Mouse (Mus musculus) hindlimb bud, embryonic 11.5 days (tissue): ENCODE measurements at regions not wholly inside any gene's neighbourhood (a gene's known extent, or its start where the extent isn't known, plus 50 kb on each side); places are given as distances from the start of the nearest gene placed in this dataset.

Experiments
- DNase-seq: peaks from one replicate; pipeline ENCODE4 v3.0.0-alpha.2; 2012; ENCODE audit warnings: low read depth, low spot score; ENCODE audit errors: extremely low spot score

DNA sequence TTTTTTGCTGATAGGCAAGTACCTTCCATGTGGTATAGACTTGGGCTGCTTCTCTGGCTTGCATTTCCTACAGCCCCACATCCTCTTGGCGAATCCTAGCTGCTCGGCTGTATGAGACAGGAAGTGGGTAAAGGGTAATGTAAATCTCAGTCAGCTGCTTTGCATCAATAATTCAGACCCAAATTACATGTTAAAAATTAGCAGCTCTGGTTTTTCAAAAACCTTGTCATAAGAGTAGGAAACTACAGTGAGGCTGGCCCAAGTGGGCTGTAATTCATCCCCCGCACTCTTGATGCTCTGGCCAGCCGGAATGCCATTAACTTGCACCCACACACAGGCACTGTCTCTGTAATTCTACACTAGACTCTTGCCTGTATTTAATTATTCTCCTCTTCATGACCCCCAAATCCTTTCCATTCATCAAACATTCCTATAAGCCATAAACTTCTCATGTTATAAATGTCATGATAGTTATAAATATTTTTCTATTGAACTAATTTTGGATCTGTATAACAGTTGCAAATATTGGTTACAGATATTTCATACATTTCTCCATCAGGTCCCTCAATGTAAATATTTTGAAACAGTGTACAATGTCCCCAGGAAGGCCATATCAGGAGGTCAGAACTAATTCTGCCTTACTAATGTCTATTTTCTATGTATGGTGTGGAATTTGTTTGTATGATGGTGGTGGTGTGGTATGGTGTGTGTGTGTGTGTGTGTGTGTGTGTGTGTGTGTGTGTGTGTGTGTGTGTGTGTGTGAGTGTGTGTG is 261.0 kb upstream of the Cxadr start:
- no peak for DNase-seq

DNA sequence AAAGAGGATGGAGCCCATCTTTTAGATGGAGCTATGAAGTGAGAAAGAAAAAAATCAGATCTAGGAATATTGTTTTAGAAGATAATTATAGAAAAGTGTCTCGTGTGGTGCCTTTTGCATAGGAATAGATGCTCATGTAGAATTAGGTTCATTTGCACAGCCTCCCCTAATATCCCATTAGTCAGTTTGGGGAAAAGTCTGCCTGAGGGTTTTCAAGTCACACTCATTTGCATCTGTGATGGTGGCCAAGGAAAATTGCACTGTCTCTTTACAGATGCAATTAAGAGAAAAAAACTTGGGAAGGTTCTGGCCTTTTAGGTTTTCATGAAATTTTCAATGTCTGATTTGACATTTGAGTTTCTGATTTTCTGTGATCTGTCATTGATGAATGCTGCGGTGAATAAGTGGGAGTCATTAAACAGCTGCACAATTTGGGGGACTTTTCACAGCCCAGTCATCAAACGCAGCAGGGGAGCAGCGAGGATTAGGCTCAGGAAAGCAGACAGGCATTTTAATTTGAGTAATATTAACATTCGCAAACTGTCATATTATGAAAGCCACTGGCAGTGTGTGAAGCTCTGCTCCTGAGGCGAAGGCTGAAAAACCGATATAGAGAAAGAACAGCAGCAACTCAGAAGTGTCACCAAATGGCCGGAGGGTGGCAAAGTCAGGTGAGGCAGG is 281.5 kb upstream of the Cxadr start:
- no peak for DNase-seq

DNA sequence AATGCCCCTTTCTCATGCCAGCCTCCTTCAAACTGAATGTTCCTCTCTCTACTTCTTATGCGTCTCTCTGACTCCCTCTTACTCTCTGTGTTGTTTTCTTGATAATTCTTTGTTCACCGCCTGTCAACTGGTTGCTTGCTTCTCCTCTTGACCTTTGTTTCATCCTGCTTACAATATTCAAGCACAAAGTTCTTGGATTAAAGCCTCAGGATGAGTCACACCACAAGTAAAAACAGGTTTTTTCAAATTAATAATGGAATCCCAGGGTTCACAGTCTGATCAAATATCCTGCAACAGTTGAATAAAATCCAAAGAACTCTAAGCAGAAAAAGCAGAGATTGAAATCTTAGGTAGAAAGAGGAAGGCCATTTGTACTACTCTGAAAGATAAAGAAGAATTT is 285.9 kb upstream of the Cxadr start:
- DNase-seq, result no peak

DNA sequence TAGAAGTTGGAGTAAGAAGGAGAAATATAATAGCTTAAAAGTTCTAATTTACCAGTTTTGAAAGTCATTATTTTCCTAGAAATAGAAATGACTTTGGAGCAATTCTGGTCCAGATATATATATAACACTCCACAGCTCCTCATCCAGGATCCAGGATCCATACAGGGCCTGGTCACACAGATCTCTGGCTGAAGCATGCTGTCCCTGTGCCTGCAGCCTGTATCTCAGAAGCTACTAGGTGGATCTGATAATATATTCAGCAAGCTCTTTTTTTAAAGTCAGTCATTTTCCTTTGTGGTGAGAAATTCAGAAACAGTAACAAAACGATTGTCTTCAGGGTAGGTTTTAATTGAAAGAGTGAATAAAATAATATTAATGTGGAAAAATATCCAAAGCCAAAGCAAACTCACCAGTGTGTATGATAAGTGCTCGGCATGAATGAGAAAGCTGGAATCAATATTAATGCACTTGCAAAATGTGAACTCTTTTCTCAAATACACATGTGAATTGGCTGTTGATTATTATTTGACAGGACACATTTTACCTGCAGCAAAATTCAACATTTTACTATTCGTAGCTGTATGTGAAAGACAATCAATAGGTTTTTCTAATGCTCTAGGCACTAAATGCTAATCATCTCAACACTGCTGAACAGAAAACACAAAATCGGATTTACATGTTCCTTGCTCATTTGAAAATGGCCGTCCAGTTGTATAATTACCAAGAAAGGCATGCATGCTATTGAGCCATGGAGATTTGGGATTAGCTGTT is 288.1 kb upstream of the Cxadr start:
- no peak for DNase-seq

DNA sequence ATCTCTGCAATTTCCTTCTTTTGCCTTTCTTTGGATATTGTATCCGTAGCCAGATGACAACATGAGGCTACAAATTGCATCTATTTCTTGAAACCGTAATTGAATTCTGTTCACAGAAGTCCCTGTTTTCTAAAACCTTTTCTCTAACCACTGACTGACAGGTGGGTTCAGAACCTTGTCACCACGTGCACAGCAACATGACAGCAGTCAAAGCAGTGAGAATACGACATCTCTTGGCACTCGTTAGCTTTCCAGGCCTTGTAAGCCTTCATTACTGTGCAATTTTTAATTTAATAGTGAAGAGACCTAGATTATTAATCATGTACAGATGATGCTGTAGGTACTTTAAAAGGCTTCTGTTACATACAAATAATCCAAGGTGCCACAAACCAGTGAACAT is 297.3 kb upstream of the Cxadr start:
- no peak for DNase-seq

DNA sequence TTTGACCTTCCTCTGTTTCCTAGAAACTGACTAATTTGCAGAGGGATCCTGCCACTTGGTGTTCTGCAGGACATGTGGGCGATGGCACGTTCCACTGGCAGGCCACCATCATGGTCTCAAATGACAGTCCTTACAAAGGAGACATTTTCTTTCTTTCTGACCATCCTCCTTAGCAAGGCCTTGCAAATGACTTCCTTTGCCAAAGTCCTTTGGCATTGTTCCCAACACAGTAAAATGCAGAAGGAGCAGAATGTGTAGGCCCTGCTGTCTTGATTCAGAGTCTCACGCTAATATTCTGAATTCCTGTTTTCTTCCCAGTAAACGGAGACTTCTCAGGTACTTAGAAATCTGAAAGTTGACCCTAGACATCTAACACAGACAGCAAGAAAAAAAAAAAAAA is 308.3 kb upstream of the Cxadr start:
- no peak for DNase-seq

DNA sequence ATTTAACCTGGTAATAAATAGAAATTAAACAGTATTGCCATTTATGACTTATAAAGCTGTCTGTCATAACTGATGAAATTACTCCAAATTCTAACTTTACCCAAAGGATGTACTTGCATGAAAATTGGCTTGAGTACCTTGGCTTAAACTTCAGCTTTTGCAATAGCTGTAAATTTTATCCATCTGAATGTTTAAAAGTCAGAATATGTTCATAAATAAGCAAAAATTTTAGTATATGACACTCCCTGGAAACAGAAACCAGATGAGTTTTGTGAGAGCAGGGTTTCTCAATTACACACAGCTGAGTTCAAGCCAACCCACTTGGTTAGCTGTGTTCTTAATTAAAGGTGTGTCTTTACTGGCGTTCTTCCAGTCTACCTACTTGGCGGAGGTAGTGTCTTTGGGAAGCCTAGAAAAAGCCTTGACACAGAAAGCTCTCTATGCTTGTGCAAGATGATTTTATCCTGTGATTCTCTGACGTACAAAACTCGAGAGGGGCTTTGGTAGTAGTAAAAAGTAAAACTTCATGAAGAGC is 311.4 kb upstream of the Cxadr start:
- no peak for DNase-seq

DNA sequence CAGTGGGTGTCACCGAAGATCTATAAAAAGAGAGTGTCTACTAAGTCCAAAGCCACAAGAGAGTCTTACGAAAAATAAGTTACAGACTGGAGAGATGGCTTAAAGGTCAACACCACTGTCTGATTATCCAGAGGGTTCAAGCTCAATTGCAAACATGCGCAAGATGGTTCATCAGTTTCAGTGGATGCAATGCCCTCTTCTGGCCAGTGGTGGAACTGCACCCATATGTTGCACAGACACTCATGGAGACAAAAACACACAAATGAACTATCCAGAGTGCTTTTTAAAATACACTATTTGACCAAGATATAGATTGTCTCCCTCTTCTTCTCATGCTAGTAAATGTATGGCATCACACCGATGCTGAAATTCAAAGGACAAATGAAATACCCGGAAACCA is 312.1 kb upstream of the Cxadr start:
- DNase-seq, result no peak

DNA sequence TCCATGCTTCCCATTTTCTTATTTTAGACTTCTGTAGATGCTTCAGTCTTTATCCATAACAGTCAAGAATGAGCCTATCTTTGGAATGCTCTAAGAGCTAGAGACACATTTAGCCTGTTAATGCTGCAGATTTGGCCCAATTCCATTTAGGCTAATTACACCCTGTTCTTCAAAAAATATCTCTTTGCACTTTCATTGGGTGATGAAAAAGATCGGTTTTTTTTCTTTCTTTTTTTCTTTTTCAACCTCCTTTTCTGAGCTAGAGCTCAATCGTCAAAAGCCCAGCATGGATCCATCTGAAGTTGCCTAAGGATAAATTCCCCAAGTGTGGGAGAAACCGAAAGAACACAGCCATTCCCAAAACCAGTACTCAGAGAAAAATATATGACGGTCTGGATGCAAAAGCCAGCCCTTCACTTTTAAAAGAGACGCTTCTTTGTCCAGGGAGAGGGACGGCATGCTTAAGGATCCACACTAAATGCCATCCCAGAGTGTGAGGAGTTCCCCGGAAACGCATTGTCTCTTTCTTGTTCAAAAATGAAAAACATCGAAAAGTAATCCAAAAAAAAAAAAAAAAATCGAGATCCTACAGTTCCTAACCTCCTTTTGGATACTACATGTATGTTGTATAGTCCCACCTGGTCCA is 314.3 kb upstream of the Cxadr start:
- no peak for DNase-seq

DNA sequence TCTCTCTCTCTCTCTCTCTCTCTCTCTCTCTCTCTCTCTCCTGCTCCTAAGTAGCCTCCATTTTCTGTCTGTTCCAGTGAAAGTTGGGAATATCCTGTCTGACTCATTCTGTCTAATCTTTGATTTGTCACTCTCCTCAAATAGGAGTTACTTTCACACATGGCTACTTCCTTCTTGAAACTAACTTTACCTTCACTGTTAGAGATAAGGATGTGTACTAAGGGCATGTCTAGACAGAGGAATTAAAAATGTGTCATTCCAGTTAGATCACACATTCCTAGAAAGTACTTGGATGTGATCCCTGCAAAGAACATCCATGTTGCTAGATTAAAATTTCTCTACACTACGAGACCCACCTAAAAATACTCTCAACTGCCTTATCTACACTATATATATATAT is 346.9 kb upstream of the Gm11146 start:
- DNase-seq, result no peak

DNA sequence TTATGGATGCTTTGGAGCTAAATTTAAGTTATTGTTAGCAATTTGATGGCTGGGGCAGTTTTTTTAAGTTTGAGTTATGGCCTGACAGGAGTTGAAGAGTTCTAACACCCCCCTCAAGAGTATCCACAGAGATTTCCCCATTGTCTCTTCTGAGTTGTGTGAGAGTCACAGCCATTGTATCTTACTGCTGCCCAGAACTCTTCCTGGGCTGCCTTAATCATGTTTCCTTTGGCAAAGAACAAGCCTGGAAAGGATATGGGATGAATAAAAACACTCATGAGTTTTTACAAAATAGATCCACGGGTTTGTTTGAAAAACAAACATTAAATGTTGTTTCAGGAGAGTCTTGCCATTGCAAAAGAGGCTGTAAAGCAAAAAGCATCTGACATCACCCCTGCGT is 343.5 kb upstream of the Gm11146 start:
- DNase-seq, result no peak

DNA sequence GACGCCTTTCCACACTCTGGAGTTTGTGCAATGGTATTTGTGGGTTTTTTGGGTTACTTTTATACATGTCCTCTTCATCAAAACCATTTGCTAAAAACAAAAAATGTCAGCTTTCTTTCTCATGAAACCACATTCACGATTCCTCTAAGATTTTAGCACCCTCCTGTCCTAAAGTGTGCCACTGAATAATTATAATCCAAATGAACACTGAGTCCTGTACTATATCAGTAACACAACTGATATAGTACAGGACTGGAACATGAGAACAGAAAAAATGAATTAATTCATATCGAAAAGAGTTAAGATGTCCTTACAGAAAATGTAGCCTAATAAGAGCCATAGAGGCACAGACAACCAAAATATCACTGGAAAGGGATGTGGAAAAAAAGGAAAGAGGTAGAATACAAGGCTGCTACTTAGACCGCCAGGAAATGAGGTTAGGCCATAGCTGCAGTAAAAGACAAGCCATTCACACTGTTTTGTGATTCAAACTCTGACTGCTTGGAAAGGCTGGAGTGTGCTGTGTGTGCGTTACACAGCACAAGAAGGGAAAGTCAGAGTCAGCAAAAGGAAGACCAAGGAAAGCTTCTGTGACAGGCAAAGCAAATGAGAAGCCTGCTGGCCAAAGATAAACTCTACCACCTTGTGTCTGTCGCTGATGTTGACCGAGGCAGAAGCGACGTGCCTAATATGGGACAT is 329.3 kb upstream of the Gm11146 start:
- no peak for DNase-seq

DNA sequence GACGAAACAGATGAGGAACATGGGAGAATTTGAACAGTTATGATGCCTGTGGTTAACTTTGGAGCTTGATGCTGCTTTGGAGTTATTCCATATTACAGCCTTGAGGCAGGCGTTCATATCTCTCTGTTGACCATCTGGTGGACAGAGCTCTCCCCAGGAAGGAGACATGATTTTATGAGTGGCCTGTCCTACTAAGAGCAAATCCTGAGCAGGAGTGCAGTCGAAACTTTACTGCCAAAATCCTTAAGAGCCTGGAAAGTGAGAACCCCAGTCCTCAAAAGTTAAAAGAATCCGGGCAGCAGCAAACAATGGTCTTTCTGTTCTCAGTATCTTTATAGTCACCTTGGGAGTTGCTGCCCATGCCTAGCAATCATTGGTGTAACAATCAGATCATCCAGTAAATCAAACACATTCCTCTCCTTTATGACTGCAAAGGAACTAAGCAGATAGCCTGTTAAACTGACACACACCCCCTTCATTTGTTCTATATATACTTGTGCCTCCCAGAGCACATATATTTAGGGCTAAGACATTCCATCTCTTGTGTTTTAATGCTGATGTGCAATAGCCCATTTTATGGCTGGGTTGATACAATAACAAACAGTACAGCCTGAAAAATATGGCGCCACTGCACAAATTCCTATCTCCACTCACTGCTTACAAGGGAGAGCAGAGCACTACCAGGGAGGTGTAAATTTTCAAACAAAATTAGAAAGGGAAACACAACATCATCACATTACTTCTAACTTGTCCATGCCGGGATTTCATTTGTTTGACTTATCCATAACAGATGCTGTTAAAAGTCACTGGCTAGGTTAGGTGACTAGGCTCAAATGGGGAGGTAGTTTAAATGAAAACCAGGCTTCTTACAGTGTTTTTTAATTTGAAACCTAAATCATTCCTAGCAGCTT is 312.5 kb upstream of the Gm11146 start:
- peak; percentile 73 for DNase-seq

DNA sequence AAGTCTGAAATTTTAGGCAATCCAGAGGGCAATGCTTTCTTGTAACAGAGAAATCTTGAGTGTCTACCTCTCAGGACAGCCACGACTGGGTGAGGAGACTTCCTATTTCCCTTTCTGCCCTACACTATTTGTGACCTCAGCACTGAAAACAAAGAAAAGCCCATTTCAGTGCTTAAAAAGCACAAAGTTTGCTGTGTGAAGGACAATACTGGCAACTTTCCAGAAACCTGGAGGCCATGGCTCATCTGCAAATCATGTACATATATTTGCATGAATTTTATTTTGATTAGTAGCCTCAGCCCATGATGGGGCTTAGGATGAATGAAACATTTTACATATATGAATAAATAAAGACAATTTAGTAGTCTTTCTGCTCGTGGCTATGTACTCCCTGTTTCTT is 292.4 kb upstream of the Gm11146 start:
- DNase-seq, result no peak

DNA sequence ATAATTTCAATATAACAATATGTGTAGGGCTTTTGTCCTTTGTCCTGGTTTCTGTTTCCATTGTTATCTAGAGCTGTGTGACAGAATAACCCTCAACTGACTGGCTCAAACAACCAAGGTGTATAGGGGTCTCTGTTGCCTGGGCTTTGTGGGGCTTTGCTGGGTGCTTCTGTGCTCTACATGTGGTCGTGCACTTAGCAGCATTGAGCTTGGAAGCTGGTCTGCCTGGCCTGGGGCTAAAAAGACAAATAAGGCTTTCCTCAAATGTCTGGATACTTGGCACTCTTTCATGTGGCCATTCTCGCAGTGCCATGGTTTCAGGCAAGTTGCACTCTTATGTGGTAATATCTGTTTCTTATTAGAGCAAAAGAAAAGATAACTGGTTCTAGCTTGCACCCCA is 291.8 kb upstream of the Gm11146 start:
- no peak for DNase-seq

DNA sequence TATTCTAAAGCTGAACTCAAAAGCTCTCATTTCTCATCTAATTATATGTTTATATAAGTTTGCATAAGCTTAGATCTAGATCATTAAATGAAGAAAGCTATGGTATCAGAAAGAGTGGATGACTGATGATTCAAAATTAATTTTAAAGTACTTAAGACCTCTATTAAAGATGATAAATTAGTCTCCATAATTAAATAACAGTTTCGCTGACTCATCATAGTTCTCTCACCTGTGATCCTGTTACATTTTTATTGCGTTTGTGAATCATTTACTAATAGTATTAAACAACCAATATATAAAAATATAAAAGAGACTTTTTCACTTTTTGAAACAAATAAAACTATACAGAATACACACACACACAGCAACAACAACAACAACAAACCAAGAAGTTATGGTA is 290.8 kb upstream of the Gm11146 start:
- DNase-seq, result no peak

DNA sequence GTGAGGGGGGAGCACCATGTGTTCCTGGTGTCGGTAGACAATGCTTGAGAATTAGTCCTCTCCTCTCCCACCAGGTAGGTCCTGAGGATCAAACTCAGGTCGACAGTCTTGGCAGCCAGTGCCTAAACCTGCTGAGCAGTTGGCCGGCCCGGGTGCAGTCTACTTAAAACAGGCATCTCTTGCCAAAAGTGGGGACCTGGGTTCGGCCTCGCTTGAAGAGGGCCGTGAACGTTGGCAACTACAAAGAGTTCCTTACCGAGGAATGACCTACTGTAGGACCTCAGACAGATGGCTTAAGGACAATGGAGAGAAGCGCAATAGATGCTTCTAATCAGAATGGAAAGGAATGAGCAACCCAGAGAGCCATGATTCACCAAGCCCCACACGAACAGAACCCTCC is 287.5 kb upstream of the Gm11146 start:
- no peak for DNase-seq

DNA sequence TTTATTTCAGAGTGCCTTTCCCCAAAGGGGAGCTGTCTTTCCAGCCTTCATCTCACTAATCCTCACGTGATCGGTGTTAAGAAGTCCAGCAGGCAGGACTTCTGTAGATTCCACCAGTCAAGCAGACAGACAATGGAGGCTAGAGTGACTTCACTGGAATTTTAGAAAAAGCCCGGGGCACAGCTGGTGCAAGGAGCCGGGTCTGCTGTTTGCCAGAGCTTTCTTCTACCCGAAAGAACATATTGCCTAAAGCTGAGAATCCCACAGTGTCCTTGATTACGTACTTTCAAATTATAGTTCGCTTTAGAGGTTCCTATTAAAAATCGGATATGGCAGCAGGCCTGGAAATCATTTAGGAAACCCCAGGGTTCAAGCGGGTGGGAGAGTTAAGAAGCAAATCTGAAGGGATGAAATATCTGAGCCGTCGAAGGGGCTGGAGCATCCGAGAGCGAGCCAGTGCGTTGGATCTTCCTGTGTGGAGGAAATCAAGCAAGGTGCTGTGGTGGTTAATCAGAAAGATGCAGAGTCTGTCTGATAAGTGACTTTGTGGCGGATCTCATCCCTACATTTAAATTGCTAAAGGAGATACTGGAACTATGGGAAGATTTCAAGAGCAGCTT is 283.3 kb upstream of the Gm11146 start:
- DNase-seq, result no peak

DNA sequence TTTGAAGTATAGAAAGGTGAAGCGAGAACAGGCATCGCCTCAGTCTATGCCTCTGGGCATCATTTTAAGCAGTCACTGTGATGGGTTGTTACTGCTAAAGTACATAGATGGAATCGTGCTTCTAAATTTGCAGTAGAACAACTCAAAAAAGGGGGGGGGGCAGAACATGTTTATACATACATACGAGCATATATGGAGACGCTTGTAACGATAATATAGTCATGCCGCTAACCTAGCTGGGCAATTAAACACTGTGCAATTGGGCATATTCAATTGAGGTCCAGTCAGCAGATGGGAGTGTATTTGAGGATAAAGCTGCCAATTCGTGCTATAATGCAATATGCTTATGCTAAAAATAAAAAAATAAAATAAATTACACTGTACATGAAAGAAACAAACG is 282.6 kb upstream of the Gm11146 start:
- DNase-seq, result no peak
